Mouse (Mus musculus) adrenal gland, postnatal 36 days (tissue): ENCODE measurements around the gene Ocm. TPM values are rescaled to one million over a fixed set of nuclear protein-coding genes. Genes with fewer than 3 reads are reported as not detected.
A peak's percentile ranks its signal among the peaks of the same experiment; 100 is the strongest.

ENCODE experiments used
- DNase-seq, 2 experiments: peaks; one replicate each; pipeline ENCODE4 v3.0.0; 2021; ENCODE audit warnings: mixed read lengths in 1 of 2
- total RNA-seq, 2 experiments: library from RNA; stranded (reverse); gene quantifications; 2 replicates each; pipeline ENCODE4 v1.2.3; 2021

The Ocm gene
- total RNA-seq, 2 experiments from 2014 or later, result not detected

DNA sequence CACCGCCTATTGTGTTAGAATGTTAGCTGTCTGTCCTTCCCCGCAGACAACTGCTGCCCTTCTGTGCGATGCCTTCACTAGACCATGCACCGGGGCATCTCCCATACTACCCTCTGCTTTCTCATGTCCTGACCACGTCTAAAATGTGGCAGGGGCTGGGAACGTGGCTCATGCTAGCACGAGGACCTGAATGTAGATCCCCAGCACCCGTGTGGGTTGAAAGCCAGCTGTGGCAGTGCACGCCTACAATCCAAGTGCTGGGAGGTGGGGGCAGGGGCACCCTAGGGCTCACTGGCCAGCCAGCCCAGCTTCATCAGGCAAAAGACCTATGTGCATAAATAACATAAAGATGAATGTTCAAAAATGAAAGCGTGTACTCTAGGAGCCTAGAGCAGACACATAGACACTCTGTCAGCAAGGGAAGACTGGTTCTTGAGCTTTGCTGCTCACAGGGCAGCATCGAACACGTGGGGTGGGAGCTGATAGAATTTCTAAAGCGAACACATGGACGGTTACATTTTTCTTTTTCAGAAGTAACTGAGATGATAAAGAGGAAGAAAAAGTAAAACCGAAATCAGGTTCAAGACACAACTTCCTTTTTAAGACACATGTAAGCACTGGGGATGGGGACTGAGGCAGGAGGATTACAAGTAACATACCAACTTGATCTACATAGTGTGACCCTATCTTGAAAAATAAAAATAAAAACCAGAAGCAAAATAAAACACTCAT is 23.8 kb downstream of the Ocm start:
- DNase-seq, result no peak

- no peak for DNase-seq
These were observed 27.1 kb downstream of the Ocm start for GRCm38 (mm10) chr5:143999409-143999808.

GRCm38 (mm10) chr5:143994632-143995365 is 31.7 kb downstream of the Ocm start:
- DNase-seq, result peak; percentile 33 to 53

GRCm38 (mm10) chr5:143993849-143994248 is 32.6 kb downstream of the Ocm start:
- no peak for DNase-seq

DNA sequence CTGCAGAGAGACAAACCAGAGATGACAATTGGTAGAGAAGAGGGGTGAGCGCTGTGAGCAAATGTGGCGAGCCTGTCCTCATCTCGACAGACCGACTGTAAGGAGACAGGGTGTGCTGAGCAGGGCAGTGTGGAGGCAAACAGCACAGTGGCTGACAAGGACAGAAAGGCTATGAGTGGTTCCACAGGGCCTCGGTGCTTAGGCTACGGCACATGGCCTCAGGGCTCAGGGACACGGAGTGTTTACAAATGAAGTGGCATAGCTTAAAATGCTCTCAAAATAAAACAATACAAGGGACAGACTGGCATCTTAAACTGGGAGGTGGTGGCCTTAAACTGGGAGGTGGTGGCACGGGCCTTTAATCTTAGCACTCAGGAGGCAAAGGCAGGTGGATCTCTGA is 33.2 kb downstream of the Ocm start:
- DNase-seq, result peak; percentile 45 to 48

DNA sequence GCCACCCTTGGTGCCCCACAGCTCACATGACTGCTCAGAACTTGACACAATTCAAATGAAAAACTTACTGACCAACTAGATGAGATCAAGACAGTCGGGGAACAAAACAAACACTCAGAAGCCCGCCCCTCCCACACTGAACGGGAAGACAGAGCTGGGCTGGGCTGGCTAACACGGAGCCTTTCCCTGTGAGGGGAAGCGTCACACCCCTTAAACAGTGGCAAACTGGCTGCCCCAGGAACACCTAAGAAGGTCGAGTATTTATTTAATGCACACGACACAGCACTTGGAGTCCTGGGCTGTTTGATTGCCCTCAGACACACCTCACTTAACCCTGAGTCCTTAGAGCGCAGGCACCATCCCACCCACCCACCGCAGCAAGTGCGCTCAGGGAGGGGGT is 33.8 kb downstream of the Ocm start:
- DNase-seq, result no peak

- DNase-seq, result no peak
These were observed 36.4 kb downstream of the Ocm start for GRCm38 (mm10) chr5:143990086-143990485.

GRCm38 (mm10) chr5:143989046-143989445 is 37.4 kb downstream of the Ocm start:
- no peak for DNase-seq

GRCm38 (mm10) chr5:143987596-143987995 is 38.9 kb downstream of the Ocm start:
- DNase-seq, result no peak

- peak; percentile 79 to 83 for DNase-seq
These were observed 41.1 kb downstream of the Ocm start for GRCm38 (mm10) chr5:143985381-143985780.

- no peak for DNase-seq
These were observed 44.1 kb downstream of the Ocm start for GRCm38 (mm10) chr5:143982361-143982760.

- no peak for DNase-seq
These were observed 45.6 kb downstream of the Ocm start for GRCm38 (mm10) chr5:143980858-143981257.

- no peak for DNase-seq
These were observed 49.6 kb downstream of the Ocm start for GRCm38 (mm10) chr5:143976726-143977431.

GRCm38 (mm10) chr5:143976232-143976631 is 50.2 kb downstream of the Ocm start:
- DNase-seq, result no peak

DNA sequence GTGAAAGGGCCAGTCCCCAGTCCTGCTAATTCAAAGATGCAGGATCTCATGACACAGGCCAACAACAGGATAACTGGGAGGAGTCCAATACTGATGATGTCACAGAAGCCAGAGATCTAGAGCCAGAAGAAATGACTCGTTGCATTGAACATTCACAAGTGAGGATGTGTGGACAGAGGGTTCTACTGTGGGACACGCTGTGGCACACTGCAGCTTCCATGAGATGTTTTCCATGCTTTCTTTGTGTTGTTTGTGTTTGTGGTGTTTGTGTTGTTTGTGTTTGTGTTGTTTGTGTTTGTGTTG is 50.9 kb downstream of the Ocm start:
- no peak for DNase-seq

DNA sequence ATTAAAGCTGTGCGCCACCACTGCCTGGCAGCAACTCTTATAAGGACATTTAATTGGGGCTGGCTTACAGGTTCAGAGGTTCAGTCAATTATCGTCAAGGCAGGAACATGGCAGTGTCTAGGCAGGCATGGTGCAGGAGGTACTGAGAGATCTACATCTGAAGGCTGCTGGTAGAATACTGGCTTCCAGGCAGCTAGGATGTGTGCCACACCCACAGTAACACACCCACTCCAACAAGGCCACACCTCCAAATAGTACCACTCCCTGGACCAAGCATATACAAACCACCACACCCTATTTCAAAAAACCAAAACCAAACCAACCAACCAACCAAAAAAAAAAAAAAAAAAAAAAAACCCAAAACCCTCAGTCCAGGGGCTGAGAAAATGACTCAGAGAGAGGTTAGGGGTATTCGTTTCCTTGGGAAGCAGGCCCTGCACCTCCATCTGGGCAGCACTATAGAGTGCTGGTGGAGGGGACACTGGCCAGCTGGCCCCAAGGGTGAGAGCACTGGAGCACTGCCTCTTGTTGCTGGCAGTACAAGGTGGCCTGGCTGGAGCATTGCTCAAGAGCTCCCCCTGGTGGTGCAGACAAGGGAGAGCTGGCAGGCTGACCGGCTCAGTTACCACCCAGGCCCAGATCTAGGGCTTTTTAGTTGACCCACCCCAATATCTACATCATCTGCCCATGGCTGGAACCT is 51.4 kb downstream of the Ocm start:
- peak; percentile 74 to 83 for DNase-seq

GRCm38 (mm10) chr5:143972628-143973027 is 53.8 kb downstream of the Ocm start:
- no peak for DNase-seq

Other genes with a start within 250 kb of the Ocm start
- 10 to 100 TPM; 34.9 to 39.2 TPM for gene Eif2ak1, start 208.9 kb downstream of the Ocm start, total RNA-seq
- gene Ankrd61, start 129.0 kb downstream of the Ocm start, total RNA-seq, result not detected
- gene Aimp2, start 116.8 kb downstream of the Ocm start, total RNA-seq, result 10 to 100 TPM; 38.3 to 39.0 TPM
- 1 to 10 TPM; 9.3 to 9.4 TPM for gene Pms2, start 116.7 kb downstream of the Ocm start, total RNA-seq
- gene Gm42421, start 98.5 kb downstream of the Ocm start, total RNA-seq, result under 1 TPM in 1 of 2 experiments, not detected in 1; 0.46 TPM
- 1 to 10 TPM; 1.8 to 8.8 TPM for gene Rsph10b, start 93.6 kb downstream of the Ocm start, total RNA-seq
- gene Ccz1, start 11.8 kb downstream of the Ocm start, total RNA-seq, result 10 to 100 TPM; 54.1 to 62.9 TPM
- gene Lmtk2, start 73.8 kb upstream of the Ocm start, total RNA-seq, result 10 to 100 TPM; 33.6 to 34.1 TPM
- gene Bhlha15, start 163.6 kb upstream of the Ocm start, total RNA-seq, result under 1 TPM; 0.69 to 0.86 TPM
- 100 to 1,000 TPM in 1 of 2 experiments, 10 to 100 TPM in 1; 92.8 to 111 TPM for gene Tecpr1, start 196.9 kb upstream of the Ocm start, total RNA-seq
- gene Bri3, start 217.8 kb upstream of the Ocm start, total RNA-seq, result 100 to 1,000 TPM; 115 to 151 TPM